Mouse (Mus musculus): ENCODE results near the gene Rhob. TPM values are rescaled to one million over a fixed set of nuclear protein-coding genes. Genes with fewer than 3 reads are reported as not detected.
"Not testable (repeated sequence)": the region's sequence is repeated elsewhere in the genome, so short reads cannot be mapped to it uniquely, and the experiment has no call there.

Rhob gene
- polyA plus RNA-seq, 1 experiment from 2014 or later, result 39.3 TPM

- not testable (repeated sequence) for ATAC-seq (replicated peaks; ENCODE audit: extremely low read depth, insufficient read depth, low FRiP score); H3K4me2 ChIP-seq (ENCODE audit: low read depth, low read length); H3K9ac ChIP-seq (ENCODE audit: low read length); H3K4me1 ChIP-seq (ENCODE audit: control insufficient read depth, insufficient read depth, low read length); H3K27me3 ChIP-seq (ENCODE audit: control insufficient read depth, insufficient read depth, low read length); H3K27ac ChIP-seq (ENCODE audit: low read length); H3K36me3 ChIP-seq (ENCODE audit: control insufficient read depth, insufficient read depth); H3K9me3 ChIP-seq (replicated peaks; ENCODE audit: control insufficient read depth, low read length); H3K4me3 ChIP-seq (ENCODE audit: low read length)
- 94% methylated on average over 8 of the region's 8 CpGs for WGBS
Observed at GRCm38 (mm10) chr12:8461575-8461974, 38.2 kb downstream of the Rhob start.

DNA sequence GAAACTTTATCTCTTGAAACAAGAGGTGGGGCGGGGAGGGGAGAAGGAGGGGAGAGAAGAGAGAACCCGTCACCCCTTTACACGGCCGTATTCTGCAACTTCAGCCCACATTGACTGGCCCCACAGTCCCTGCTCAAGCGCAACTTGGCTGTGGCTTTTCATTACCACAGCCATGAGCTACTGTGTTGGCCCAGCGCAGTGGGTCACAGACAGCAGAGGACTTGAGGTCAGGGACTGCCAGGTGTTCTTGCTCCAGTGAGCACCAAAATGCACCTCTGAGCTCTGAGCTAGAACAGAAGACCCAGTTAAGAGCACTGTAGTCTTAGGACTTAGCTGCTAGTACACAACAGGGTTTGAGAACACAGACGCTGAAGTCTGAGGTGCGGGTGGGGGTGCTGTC lies 41.4 kb downstream of the Rhob start:
- WGBS, result 75% methylated on average over 8 of the region's 8 CpGs

GRCm38 (mm10) chr12:8457052-8457451 lies 42.8 kb downstream of the Rhob start:
- H3K27ac ChIP-seq (ENCODE audit: low read length), result no peak overlapping the region
- 65% methylated on average over 5 of the region's 5 CpGs for WGBS
- no peak overlapping the region for H3K4me2 ChIP-seq (ENCODE audit: low read depth, low read length)
- no peaks in the 10 kb centered on the region for H3K9me3 ChIP-seq (replicated peaks; ENCODE audit: control insufficient read depth, low read length)
- H3K4me1 ChIP-seq (ENCODE audit: control insufficient read depth, insufficient read depth, low read length), result peaks cover 14% of the 10 kb centered on the region; the same call in 1 of the 2 replicates
- ATAC-seq (replicated peaks; ENCODE audit: extremely low read depth, insufficient read depth, low FRiP score), result no peak
- H3K36me3 ChIP-seq (ENCODE audit: control insufficient read depth, insufficient read depth), result no peaks in the 10 kb centered on the region
- H3K27me3 ChIP-seq (ENCODE audit: control insufficient read depth, insufficient read depth, low read length), result no peaks in the 10 kb centered on the region
- H3K9ac ChIP-seq (ENCODE audit: low read length), result no peak overlapping the region
- no peak overlapping the region for H3K4me3 ChIP-seq (ENCODE audit: low read length)

More for the DNA sequence above, 41.4 kb downstream of the Rhob start:
- no peaks in the 10 kb centered on the region for H3K27me3 ChIP-seq (ENCODE audit: control insufficient read depth, insufficient read depth, low read length)
- no peak overlapping the region for H3K4me2 ChIP-seq (ENCODE audit: low read depth, low read length)
- no peak overlapping the region for H3K27ac ChIP-seq (ENCODE audit: low read length)
- no peak overlapping the region for H3K4me3 ChIP-seq (ENCODE audit: low read length)
- H3K36me3 ChIP-seq (ENCODE audit: control insufficient read depth, insufficient read depth), result no peaks in the 10 kb centered on the region
- no peaks in the 10 kb centered on the region for H3K9me3 ChIP-seq (replicated peaks; ENCODE audit: control insufficient read depth, low read length)
- no peak overlapping the region for H3K9ac ChIP-seq (ENCODE audit: low read length)
- ATAC-seq (replicated peaks; ENCODE audit: extremely low read depth, insufficient read depth, low FRiP score), result no peak
- H3K4me1 ChIP-seq (ENCODE audit: control insufficient read depth, insufficient read depth, low read length), result peaks cover 10% of the 10 kb centered on the region; the same call in 1 of the 2 replicates

DNA sequence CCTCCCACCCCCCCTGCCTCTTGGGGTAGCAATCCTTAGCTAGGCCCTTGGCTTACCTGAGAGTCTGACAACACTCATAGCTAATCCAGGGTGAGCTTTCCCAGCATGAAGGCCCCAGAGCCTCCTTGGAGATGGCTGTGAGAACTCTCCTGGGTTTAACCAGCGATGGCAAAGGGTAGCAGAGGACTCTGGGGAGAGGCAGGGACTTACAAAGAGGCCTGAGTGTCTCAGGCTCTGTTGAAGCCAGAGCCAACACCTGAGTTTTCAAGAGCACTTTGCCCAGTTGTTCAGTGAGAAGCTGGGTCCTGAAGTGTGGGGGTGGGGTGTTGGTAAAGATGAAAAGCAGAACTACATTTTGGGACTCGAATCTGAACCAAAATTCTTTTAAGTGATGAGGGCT lies 44.8 kb downstream of the Rhob start:
- 36% methylated on average over 2 of the region's 2 CpGs for WGBS
- Histone ChIP-seq H3K4me2 (ENCODE audit: low read depth, low read length) (no peak overlapping the region), H3K27me3 (ENCODE audit: control insufficient read depth, insufficient read depth, low read length) (no peaks in the 10 kb centered on the region), H3K27ac (ENCODE audit: low read length) (no peak overlapping the region), H3K4me3 (ENCODE audit: low read length) (no peak overlapping the region), H3K9ac (ENCODE audit: low read length) (no peak overlapping the region), H3K9me3 (replicated peaks; ENCODE audit: control insufficient read depth, low read length) (no peaks in the 10 kb centered on the region), H3K4me1 (ENCODE audit: control insufficient read depth, insufficient read depth, low read length) (peaks cover 14% of the 10 kb centered on the region; the same call in 1 of the 2 replicates), H3K36me3 (ENCODE audit: control insufficient read depth, insufficient read depth) (no peaks in the 10 kb centered on the region)
- ATAC-seq (replicated peaks; ENCODE audit: extremely low read depth, insufficient read depth, low FRiP score), result no peak

GRCm38 (mm10) chr12:8454487-8454886 lies 45.3 kb downstream of the Rhob start:
- H3K36me3 ChIP-seq (ENCODE audit: control insufficient read depth, insufficient read depth), result no peaks in the 10 kb centered on the region
- peak; percentile 61 for ATAC-seq (replicated peaks; ENCODE audit: extremely low read depth, insufficient read depth, low FRiP score)
- no peak overlapping the region for H3K4me3 ChIP-seq (ENCODE audit: low read length)
- H3K9me3 ChIP-seq (replicated peaks; ENCODE audit: control insufficient read depth, low read length), result no peaks in the 10 kb centered on the region
- no peak overlapping the region for H3K4me2 ChIP-seq (ENCODE audit: low read depth, low read length)
- 34% methylated on average over 3 of the region's 3 CpGs for WGBS
- H3K27me3 ChIP-seq (ENCODE audit: control insufficient read depth, insufficient read depth, low read length), result no peaks in the 10 kb centered on the region
- H3K9ac ChIP-seq (ENCODE audit: low read length), result no peak overlapping the region
- H3K4me1 ChIP-seq (ENCODE audit: control insufficient read depth, insufficient read depth, low read length), result peaks cover 14% of the 10 kb centered on the region; the same call in 1 of the 2 replicates
- H3K27ac ChIP-seq (ENCODE audit: low read length), result 0 out of 2 replicates have a peak overlapping the region, but pooled peaks have one; percentile 9

GRCm38 (mm10) chr12:8452766-8453621 lies 46.8 kb downstream of the Rhob start:
- no peak for ATAC-seq (replicated peaks; ENCODE audit: extremely low read depth, insufficient read depth, low FRiP score)
- WGBS, result 59% methylated on average over 7 of the region's 7 CpGs
- Histone ChIP-seq H3K27me3 (ENCODE audit: control insufficient read depth, insufficient read depth, low read length) (no peaks in the 10 kb centered on the region), H3K9ac (ENCODE audit: low read length) (no peak overlapping the region), H3K4me1 (ENCODE audit: control insufficient read depth, insufficient read depth, low read length) (peaks cover 14% of the 10 kb centered on the region; the same call in 1 of the 2 replicates), H3K4me2 (ENCODE audit: low read depth, low read length) (no peak overlapping the region), H3K4me3 (ENCODE audit: low read length) (no peak overlapping the region), H3K36me3 (ENCODE audit: control insufficient read depth, insufficient read depth) (no peaks in the 10 kb centered on the region), H3K9me3 (replicated peaks; ENCODE audit: control insufficient read depth, low read length) (no peaks in the 10 kb centered on the region), H3K27ac (ENCODE audit: low read length) (no peak overlapping the region)

- 58% methylated on average over 7 of the region's 7 CpGs for WGBS
- Histone ChIP-seq H3K4me2 (ENCODE audit: low read depth, low read length) (no peak overlapping the region), H3K36me3 (ENCODE audit: control insufficient read depth, insufficient read depth) (no peaks in the 10 kb centered on the region), H3K27me3 (ENCODE audit: control insufficient read depth, insufficient read depth, low read length) (no peaks in the 10 kb centered on the region), H3K4me3 (ENCODE audit: low read length) (no peak overlapping the region), H3K9ac (ENCODE audit: low read length) (no peak overlapping the region), H3K27ac (ENCODE audit: low read length) (no peak overlapping the region), H3K4me1 (ENCODE audit: control insufficient read depth, insufficient read depth, low read length) (peaks cover 10% of the 10 kb centered on the region; the same call in 1 of the 2 replicates), H3K9me3 (replicated peaks; ENCODE audit: control insufficient read depth, low read length) (no peaks in the 10 kb centered on the region)
- no peak for ATAC-seq (replicated peaks; ENCODE audit: extremely low read depth, insufficient read depth, low FRiP score)
Observed at GRCm38 (mm10) chr12:8451571-8452485, 48.0 kb downstream of the Rhob start.

DNA sequence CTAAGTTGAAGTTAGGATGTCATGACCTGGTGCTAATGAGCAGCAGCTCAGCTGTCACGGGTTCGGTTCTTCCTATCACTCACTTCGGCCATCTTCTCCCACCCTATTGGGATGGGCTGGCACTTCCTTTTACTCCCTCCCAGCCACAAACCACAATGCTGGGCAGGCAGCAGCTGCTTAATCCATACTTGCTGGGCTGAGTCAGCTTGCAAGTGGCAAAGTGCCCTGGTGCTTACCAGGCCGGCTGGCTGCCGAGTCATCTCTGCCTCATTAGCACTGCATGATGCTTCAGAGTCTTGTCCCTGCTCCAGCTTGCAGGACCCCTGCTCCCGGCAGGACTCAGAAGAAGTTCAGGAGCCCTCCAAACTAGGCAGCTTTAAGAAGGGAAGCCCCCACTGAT lies 49.2 kb downstream of the Rhob start:
- H3K36me3 ChIP-seq (ENCODE audit: control insufficient read depth, insufficient read depth), result no peaks in the 10 kb centered on the region
- peaks cover 10% of the 10 kb centered on the region; the same call in 1 of the 2 replicates for H3K4me1 ChIP-seq (ENCODE audit: control insufficient read depth, insufficient read depth, low read length)
- no peak overlapping the region for H3K9ac ChIP-seq (ENCODE audit: low read length)
- H3K27me3 ChIP-seq (ENCODE audit: control insufficient read depth, insufficient read depth, low read length), result no peaks in the 10 kb centered on the region
- no peak for ATAC-seq (replicated peaks; ENCODE audit: extremely low read depth, insufficient read depth, low FRiP score)
- no peaks in the 10 kb centered on the region for H3K9me3 ChIP-seq (replicated peaks; ENCODE audit: control insufficient read depth, low read length)
- no peak overlapping the region for H3K4me2 ChIP-seq (ENCODE audit: low read depth, low read length)
- H3K27ac ChIP-seq (ENCODE audit: low read length), result no peak overlapping the region
- H3K4me3 ChIP-seq (ENCODE audit: low read length), result no peak overlapping the region
- WGBS, result 74% methylated on average over 6 of the region's 6 CpGs

Measured in heart, embryonic 16.5 days (tissue).